Mouse (Mus musculus) heart, embryonic 14.5 days (tissue): ENCODE data around the gene Hbq1b. TPM values are rescaled to one million over a fixed set of nuclear protein-coding genes. Genes with fewer than 3 reads are reported as not detected.

Experiments used
- polyA plus RNA-seq: library from polyadenylated mRNA; unstranded; fragments of >200 nt; fragmentation: Nextera tagmentation; extraction: Ambion mirVana; gene quantifications from 2 replicates; pipeline ENCODE4 v1.2.1, GENCODE M21; 2014

The Hbq1b gene
- polyA plus RNA-seq, 1 experiment from 2014 or later: 2.1 TPM

Other genes starting within 250 kb of the Hbq1b start
- 0.05 TPM in 1 of 2 replicates, not detected in the other for gene Il9r, start 86.7 kb upstream of the Hbq1b start, polyA plus RNA-seq
- gene Snrnp25, start 81.5 kb upstream of the Hbq1b start, polyA plus RNA-seq: 46.1 and 49.5 TPM in 2 replicates
- 26.6 TPM in 2 replicates for gene Rhbdf1, start 64.7 kb upstream of the Hbq1b start, polyA plus RNA-seq
- 19.3 and 20.6 TPM in 2 replicates for gene Mpg, start 60.5 kb upstream of the Hbq1b start, polyA plus RNA-seq
- gene Nprl3, start 19.3 kb upstream of the Hbq1b start, polyA plus RNA-seq: 33.2 and 33.9 TPM in 2 replicates
- gene Hba-x, start 10.6 kb upstream of the Hbq1b start, polyA plus RNA-seq: 300 and 380 TPM in 2 replicates
- 7,195 and 12,752 TPM in 2 replicates for gene Hba-a1, start 3.5 kb upstream of the Hbq1b start, polyA plus RNA-seq
- 18,791 and 33,479 TPM in 2 replicates for gene Hba-a2, start 9.5 kb downstream of the Hbq1b start, polyA plus RNA-seq
- 1.2 and 2.5 TPM in 2 replicates for gene Hbq1a, start 13.1 kb downstream of the Hbq1b start, polyA plus RNA-seq
- gene Sh3pxd2b, start 60.9 kb downstream of the Hbq1b start, polyA plus RNA-seq: 12.6 and 13.3 TPM in 2 replicates
- gene Ubtd2, start 168.4 kb downstream of the Hbq1b start, polyA plus RNA-seq: 30.2 and 32.4 TPM in 2 replicates
- gene Efcab9, start 245.1 kb downstream of the Hbq1b start, polyA plus RNA-seq: 0.35 TPM in 1 of 2 replicates, not detected in the other
- gene Stk10, start 246.3 kb downstream of the Hbq1b start, polyA plus RNA-seq: 1.6 and 2.2 TPM in 2 replicates